Mouse (Mus musculus) heart, postnatal 0 days (tissue): ENCODE measurements around the gene Ap3d1. TPM values are rescaled to one million over a fixed set of nuclear protein-coding genes. Genes with fewer than 3 reads are reported as not detected.

Experiments used
- ATAC-seq: fragments of 200-750 bp; cut with Nextera tagmentation; 2 replicates; pipeline ENCODE4 v1.8.0; 2017; ENCODE audit warnings: low read depth, moderate number of reproducible peaks, moderate library complexity; ENCODE audit not compliant: insufficient read depth
- DNase-seq: peaks from one replicate; pipeline ENCODE4 v3.0.0-alpha.2; 2016; ENCODE audit warnings: low spot score
- H3K27ac ChIP-seq: fragments of 300-500 bp; sonication (generic); 2 replicates; pipeline ENCODE4 v1.5.1; 2014; ENCODE audit warnings: low read depth, mild to moderate bottlenecking
- H3K27me3 ChIP-seq: fragments of 300-500 bp; sonication (generic); 2 replicates; pipeline ENCODE4 v1.6.1; 2014; ENCODE audit warnings: low read length, mixed read lengths; ENCODE audit not compliant: control insufficient read depth, insufficient read depth
- H3K36me3 ChIP-seq: fragments of 300-500 bp; sonication (generic); replicated peaks from 2 replicates; pipeline ENCODE4 v1.6.1; 2014; ENCODE audit warnings: low read length, mixed read lengths; ENCODE audit not compliant: control insufficient read depth, insufficient read depth
- H3K4me1 ChIP-seq: fragments of 300-500 bp; sonication (generic); 2 replicates; pipeline ENCODE4 v1.6.1; 2014; ENCODE audit warnings: antibody characterized with exemption; ENCODE audit not compliant: control insufficient read depth, insufficient read depth
- H3K4me2 ChIP-seq: fragments of 300-500 bp; sonication (generic); 2 replicates; pipeline ENCODE4 v1.6.1; 2014; ENCODE audit warnings: low read depth, mild to moderate bottlenecking, low read length, moderate library complexity
- H3K4me3 ChIP-seq: fragments of 300-500 bp; sonication (generic); 2 replicates; pipeline ENCODE4 v1.5.1; 2014; ENCODE audit warnings: low read depth, low read length
- H3K9ac ChIP-seq: fragments of 300-500 bp; sonication (generic); replicated peaks from 2 replicates; pipeline ENCODE4 v1.6.1; 2014; ENCODE audit warnings: low read depth, low read length, mixed read lengths
- H3K9me3 ChIP-seq: fragments of 300-500 bp; sonication (generic); replicated peaks from 2 replicates; pipeline ENCODE4 v1.6.1; 2016; ENCODE audit warnings: low read length; ENCODE audit not compliant: control insufficient read depth
- CTCF ChIP-seq: IDR thresholded peaks from 2 replicates; pipeline ENCODE4 v1.5.1; 2016; ENCODE audit warnings: antibody characterized with exemption, control low read depth, low read depth
- EP300 ChIP-seq: IDR thresholded peaks from 2 replicates; pipeline ENCODE4 v1.6.1; 2016; ENCODE audit warnings: antibody characterized with exemption, low read depth
- WGBS: fragments of 180-500 bp; shearing (Covaris S2); extraction: QIAGEN DNeasy Blood & Tissue Kit; methylation state at CpG from one replicate; pipeline ENCODE4 v1.1.7; 2014; 5-methylcytosine and 5-hydroxymethylcytosine counted together
- polyA plus RNA-seq: library from polyadenylated mRNA; unstranded; fragments of >200 nt; fragmentation: Nextera tagmentation; extraction: Ambion mirVana; gene quantifications from 2 replicates; pipeline ENCODE4 v1.2.1, GENCODE M21; 2015
- total RNA-seq: library from RNA; depleted of rRNA; stranded (reverse); fragments of >200 nt; gene quantifications from 2 replicates; pipeline ENCODE4 v1.2.3, GENCODE M21; 2014; ENCODE audit warnings: low replicate concordance; rRNA removed

The Ap3d1 gene
- total and polyA plus RNA-seq, 2 experiments from 2014 or later = 31.6 to 77.9 TPM

- DNase-seq = no peak
- H3K27me3 ChIP-seq = no peaks in the 10 kb centered on the region
- H3K4me1 ChIP-seq = peaks cover 16% of the 10 kb centered on the region
- H3K4me2 ChIP-seq = no peak overlapping the region
- H3K27ac ChIP-seq = no peak overlapping the region
- H3K36me3 ChIP-seq = no peaks in the 10 kb centered on the region
- H3K9ac ChIP-seq = no peak overlapping the region
- H3K9me3 ChIP-seq = no peaks in the 10 kb centered on the region
- ATAC-seq = no peak
- TF ChIP-seq EP300 = no peak
- no peak for TF ChIP-seq CTCF
- WGBS = 81% methylated on average over 14 of the region's 14 CpGs
- H3K4me3 ChIP-seq = no peak overlapping the region
Observed at GRCm38 (mm10) chr10:80658194-80658840, 83.7 kb downstream of the Ap3d1 start.

Other genes starting within 250 kb of the Ap3d1 start
- not detected in 2 replicates for gene Onecut3, start 247.4 kb downstream of the Ap3d1 start, total RNA-seq
- not detected in 2 replicates for gene Onecut3, start 247.4 kb downstream of the Ap3d1 start, polyA plus RNA-seq
- gene Atp8b3, start 203.1 kb downstream of the Ap3d1 start, total RNA-seq = not detected in 2 replicates
- not detected in 2 replicates for gene Atp8b3, start 203.1 kb downstream of the Ap3d1 start, polyA plus RNA-seq
- gene Rexo1, start 180.7 kb downstream of the Ap3d1 start, total RNA-seq = 13.1 and 17.6 TPM in 2 replicates
- gene Rexo1, start 180.7 kb downstream of the Ap3d1 start, polyA plus RNA-seq = 7.6 TPM in 2 replicates
- gene Klf16, start 164.9 kb downstream of the Ap3d1 start, total RNA-seq = 9.3 TPM in 2 replicates
- 3.1 and 3.5 TPM in 2 replicates for gene Klf16, start 164.9 kb downstream of the Ap3d1 start, polyA plus RNA-seq
- gene Abhd17a, start 151.9 kb downstream of the Ap3d1 start, total RNA-seq = 194 and 462 TPM in 2 replicates
- 88.2 and 88.6 TPM in 2 replicates for gene Abhd17a, start 151.9 kb downstream of the Ap3d1 start, polyA plus RNA-seq
- 25.8 and 44.5 TPM in 2 replicates for gene Scamp4, start 139.4 kb downstream of the Ap3d1 start, total RNA-seq
- 39.2 and 39.8 TPM in 2 replicates for gene Scamp4, start 139.4 kb downstream of the Ap3d1 start, polyA plus RNA-seq
- 1.6 and 4.5 TPM in 2 replicates for gene Adat3, start 139.4 kb downstream of the Ap3d1 start, total RNA-seq
- 1.8 and 2.7 TPM in 2 replicates for gene Adat3, start 139.4 kb downstream of the Ap3d1 start, polyA plus RNA-seq
- gene Gm49322, start 136.2 kb downstream of the Ap3d1 start, total RNA-seq = 0.23 and 1.3 TPM in 2 replicates
- gene Gm49322, start 136.2 kb downstream of the Ap3d1 start, polyA plus RNA-seq = 0.33 and 0.38 TPM in 2 replicates
- gene Csnk1g2, start 119.4 kb downstream of the Ap3d1 start, total RNA-seq = 141 and 149 TPM in 2 replicates
- 69.1 and 75.6 TPM in 2 replicates for gene Csnk1g2, start 119.4 kb downstream of the Ap3d1 start, polyA plus RNA-seq
- 92.2 and 108 TPM in 2 replicates for gene Btbd2, start 85.2 kb downstream of the Ap3d1 start, total RNA-seq
- 36.7 and 40.6 TPM in 2 replicates for gene Btbd2, start 85.2 kb downstream of the Ap3d1 start, polyA plus RNA-seq
- 150 and 174 TPM in 2 replicates for gene Mknk2, start 64.2 kb downstream of the Ap3d1 start, total RNA-seq
- 76.9 and 78.3 TPM in 2 replicates for gene Mknk2, start 64.2 kb downstream of the Ap3d1 start, polyA plus RNA-seq
- gene Mob3a, start 40.3 kb downstream of the Ap3d1 start, total RNA-seq = 15.0 and 15.6 TPM in 2 replicates
- 10.8 and 11.5 TPM in 2 replicates for gene Mob3a, start 40.3 kb downstream of the Ap3d1 start, polyA plus RNA-seq
- gene Izumo4, start 40.1 kb downstream of the Ap3d1 start, total RNA-seq = 6.6 and 6.9 TPM in 2 replicates
- 3.6 and 7.3 TPM in 2 replicates for gene Izumo4, start 40.1 kb downstream of the Ap3d1 start, polyA plus RNA-seq
- 19.4 and 32.8 TPM in 2 replicates for gene Dot1l, start 12.9 kb upstream of the Ap3d1 start, total RNA-seq
- gene Dot1l, start 12.9 kb upstream of the Ap3d1 start, polyA plus RNA-seq = 13.1 and 14.0 TPM in 2 replicates
- gene Sf3a2, start 55.9 kb upstream of the Ap3d1 start, total RNA-seq = 8.8 and 12.7 TPM in 2 replicates
- gene Sf3a2, start 55.9 kb upstream of the Ap3d1 start, polyA plus RNA-seq = 25.2 and 26.0 TPM in 2 replicates
- gene Plekhj1, start 56.4 kb upstream of the Ap3d1 start, total RNA-seq = 29.3 and 50.6 TPM in 2 replicates
- 41.8 and 44.4 TPM in 2 replicates for gene Plekhj1, start 56.4 kb upstream of the Ap3d1 start, polyA plus RNA-seq
- gene Amh, start 63.0 kb upstream of the Ap3d1 start, total RNA-seq = 4.0 TPM in 1 of 2 replicates, not detected in the other
- gene Amh, start 63.0 kb upstream of the Ap3d1 start, polyA plus RNA-seq = 0.18 and 0.22 TPM in 2 replicates
- gene Jsrp1, start 71.2 kb upstream of the Ap3d1 start, total RNA-seq = 2.2 TPM in 1 of 2 replicates, not detected in the other
- 2.3 and 2.7 TPM in 2 replicates for gene Jsrp1, start 71.2 kb upstream of the Ap3d1 start, polyA plus RNA-seq
- gene Oaz1, start 84.4 kb upstream of the Ap3d1 start, total RNA-seq = 2,373 and 2,460 TPM in 2 replicates
- gene Oaz1, start 84.4 kb upstream of the Ap3d1 start, polyA plus RNA-seq = 1,975 and 1,990 TPM in 2 replicates
- 0.92 and 4.2 TPM in 2 replicates for gene Lingo3, start 101.8 kb upstream of the Ap3d1 start, total RNA-seq
- gene Lingo3, start 101.8 kb upstream of the Ap3d1 start, polyA plus RNA-seq = 1.1 and 1.5 TPM in 2 replicates
- 71.8 and 118 TPM in 2 replicates for gene Lsm7, start 112.9 kb upstream of the Ap3d1 start, total RNA-seq
- gene Lsm7, start 112.9 kb upstream of the Ap3d1 start, polyA plus RNA-seq = 160 and 162 TPM in 2 replicates
- gene Sppl2b, start 113.0 kb upstream of the Ap3d1 start, total RNA-seq = 35.7 and 44.4 TPM in 2 replicates
- 23.3 and 24.2 TPM in 2 replicates for gene Sppl2b, start 113.0 kb upstream of the Ap3d1 start, polyA plus RNA-seq
- gene Tmprss9, start 129.6 kb upstream of the Ap3d1 start, total RNA-seq = not detected in 2 replicates
- gene Tmprss9, start 129.6 kb upstream of the Ap3d1 start, polyA plus RNA-seq = 0.03 TPM in 1 of 2 replicates, not detected in the other
- gene Timm13, start 158.7 kb upstream of the Ap3d1 start, total RNA-seq = 163 and 256 TPM in 2 replicates
- 355 and 386 TPM in 2 replicates for gene Timm13, start 158.7 kb upstream of the Ap3d1 start, polyA plus RNA-seq
- 13.9 and 18.9 TPM in 2 replicates for gene Lmnb2, start 176.0 kb upstream of the Ap3d1 start, total RNA-seq
- 9.1 and 9.7 TPM in 2 replicates for gene Lmnb2, start 176.0 kb upstream of the Ap3d1 start, polyA plus RNA-seq
- gene Gadd45b, start 187.8 kb upstream of the Ap3d1 start, total RNA-seq = 18.9 and 26.8 TPM in 2 replicates
- 22.3 and 28.0 TPM in 2 replicates for gene Gadd45b, start 187.8 kb upstream of the Ap3d1 start, polyA plus RNA-seq